Mouse (Mus musculus) cortical plate, adult 2 months (tissue): ENCODE data around the gene Bhlha15. TPM values are rescaled to one million over a fixed set of nuclear protein-coding genes. Genes with fewer than 3 reads are reported as not detected.

Source experiments
- H3K27ac ChIP-seq: fragments of 200-500 bp; 2 replicates; pipeline ENCODE4 v1.5.1; 2012; ENCODE audit warnings: low read length, control low read depth, inconsistent platforms; ENCODE audit not compliant: insufficient read depth
- H3K4me1 ChIP-seq: fragments of 200-500 bp; 2 replicates; pipeline ENCODE4 v1.6.1; 2011; ENCODE audit warnings: low read length; ENCODE audit not compliant: control insufficient read depth, insufficient read depth
- H3K4me3 ChIP-seq: fragments of 200-500 bp; 2 replicates; pipeline ENCODE4 v1.5.1; 2011; ENCODE audit warnings: mild to moderate bottlenecking, low read length, control low read depth; ENCODE audit not compliant: insufficient read depth
- CTCF ChIP-seq: fragments of 200-500 bp; IDR thresholded peaks from 2 replicates; pipeline ENCODE4 v1.5.1; 2011; ENCODE audit warnings: mild to moderate bottlenecking, control low read depth, low read length; ENCODE audit not compliant: insufficient read depth; ENCODE audit errors: extremely low read depth
- POLR2A ChIP-seq: fragments of 200-500 bp; IDR thresholded peaks from 2 replicates; pipeline ENCODE4 v1.6.1; 2011; ENCODE audit warnings: mild to moderate bottlenecking, low read length, control low read depth; ENCODE audit not compliant: insufficient read depth; ENCODE audit errors: extremely low read depth
- polyA plus RNA-seq: library from polyadenylated mRNA; depleted of rRNA; stranded (reverse); fragments of >200 nt; gene quantifications from 2 replicates; pipeline ENCODE4 v1.2.3, GENCODE M21; 2012; rRNA removed

Gene Bhlha15
- polyA plus RNA-seq, 1 experiment, result 0.08 TPM

DNA sequence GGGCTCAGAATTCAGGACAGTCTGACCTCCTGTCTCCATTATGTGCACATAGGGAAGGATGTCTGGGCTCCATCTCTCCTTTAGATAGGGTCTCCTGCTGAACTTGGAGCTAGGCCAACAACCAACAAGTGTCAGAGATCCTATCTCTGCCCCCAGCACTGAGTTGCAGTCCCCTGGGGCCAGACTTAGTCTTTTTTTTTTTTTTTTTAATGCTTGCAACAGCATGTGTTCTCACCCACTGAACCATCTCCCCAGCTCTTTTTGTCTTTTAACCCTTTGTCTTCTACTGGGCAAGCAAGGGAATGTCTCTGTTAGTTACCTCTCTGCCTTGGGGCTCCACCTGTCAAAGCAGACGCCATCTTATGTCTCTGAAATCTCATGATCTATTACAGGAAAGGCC lies 48.9 kb downstream of the Bhlha15 start:
- Histone ChIP-seq H3K27ac (no peak overlapping the region), H3K4me1 (no peaks in the 10 kb centered on the region), H3K4me3 (no peak overlapping the region)
- TF ChIP-seq CTCF (no peak), POLR2A (no peak)

Other genes starting within 250 kb of the Bhlha15 start
- gene Ccz1, start 175.4 kb upstream of the Bhlha15 start, polyA plus RNA-seq, result 36.2 and 37.4 TPM in 2 replicates
- 1.8 TPM in 2 replicates for gene Ocm, start 163.6 kb upstream of the Bhlha15 start, polyA plus RNA-seq
- gene Lmtk2, start 89.8 kb upstream of the Bhlha15 start, polyA plus RNA-seq, result 68.2 and 69.3 TPM in 2 replicates
- gene Tecpr1, start 33.3 kb downstream of the Bhlha15 start, polyA plus RNA-seq, result 78.4 and 87.2 TPM in 2 replicates
- 103 and 104 TPM in 2 replicates for gene Bri3, start 54.2 kb downstream of the Bhlha15 start, polyA plus RNA-seq
- gene Baiap2l1, start 167.8 kb downstream of the Bhlha15 start, polyA plus RNA-seq, result 0.32 and 0.38 TPM in 2 replicates